Mouse (Mus musculus): Measurements from ENCODE around the gene Crlf1.
A peak's percentile ranks its signal among the peaks of the same experiment; 100 is the strongest.

Crlf1 gene

DNA sequence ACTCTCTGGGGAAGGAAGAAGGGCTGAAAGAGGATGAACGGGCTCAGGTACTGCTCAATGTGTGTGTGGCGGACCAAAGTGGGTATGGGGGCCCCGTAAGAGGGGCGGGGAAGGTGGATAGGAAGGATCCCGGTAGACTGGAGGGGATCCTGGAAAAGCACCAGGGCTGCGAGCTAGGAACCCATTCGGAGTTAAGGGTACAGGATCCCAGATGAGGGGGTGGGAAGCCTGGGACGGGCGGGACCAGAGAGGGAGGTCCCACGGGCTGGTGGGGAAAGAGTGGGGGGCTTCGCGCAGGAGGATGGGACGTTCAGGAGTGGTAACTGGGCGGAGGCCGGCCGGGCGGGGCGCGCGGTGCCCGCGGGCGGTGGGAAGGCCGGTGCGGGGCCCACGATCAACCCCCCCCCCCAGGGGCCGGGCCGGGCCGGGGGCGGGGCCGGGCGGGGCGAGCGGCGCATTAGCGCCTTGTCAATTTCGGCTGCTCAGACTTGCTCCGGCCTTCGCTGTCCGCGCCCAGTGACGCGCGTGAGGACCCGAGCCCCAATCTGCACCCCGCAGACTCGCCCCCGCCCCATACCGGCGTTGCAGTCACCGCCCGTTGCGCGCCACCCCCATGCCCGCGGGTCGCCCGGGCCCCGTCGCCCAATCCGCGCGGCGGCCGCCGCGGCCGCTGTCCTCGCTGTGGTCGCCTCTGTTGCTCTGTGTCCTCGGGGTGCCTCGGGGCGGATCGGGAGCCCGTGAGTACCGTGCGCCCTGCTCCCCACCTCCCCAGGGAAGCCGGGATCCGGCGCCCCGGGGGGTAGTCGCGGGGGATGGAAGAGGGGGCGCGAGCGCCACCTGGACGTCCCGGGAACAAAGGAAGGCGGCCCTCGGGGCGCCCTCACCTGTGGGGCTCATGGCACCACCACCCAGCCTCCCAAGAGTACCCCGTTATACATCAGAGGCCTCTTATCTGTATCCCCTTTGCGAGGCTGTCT, at the start of gene Crlf1:
TSS of gene Crlf1 (plus strand) at position 495 of the 977 bp plus-strand sequence.
- no peak for DNase-seq

- DNase-seq: no peak
These were observed 49.6 kb upstream of the Crlf1 start for GRCm38 (mm10) chr8:70443326-70443725.

DNA sequence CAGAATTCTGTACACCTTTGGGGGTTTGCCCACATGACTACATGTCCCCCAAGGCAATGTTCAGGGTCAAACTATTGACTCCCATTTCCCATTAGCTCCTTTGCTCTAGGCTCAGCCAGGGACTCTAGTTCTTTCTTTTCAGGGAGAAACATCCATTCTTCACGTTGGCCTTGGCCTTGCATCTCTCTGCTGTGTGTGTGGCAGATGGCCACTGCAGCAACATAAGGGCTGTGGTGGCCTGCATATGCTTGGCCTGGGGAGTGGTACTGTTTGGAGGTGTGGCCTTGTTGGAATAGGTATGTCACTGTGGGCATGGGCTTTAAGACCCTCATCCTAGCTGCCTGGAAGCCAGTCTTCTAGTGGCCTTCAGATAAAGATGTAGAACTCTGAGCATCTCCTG, 47.0 kb upstream of the Crlf1 start:
- DNase-seq: no peak

DNA sequence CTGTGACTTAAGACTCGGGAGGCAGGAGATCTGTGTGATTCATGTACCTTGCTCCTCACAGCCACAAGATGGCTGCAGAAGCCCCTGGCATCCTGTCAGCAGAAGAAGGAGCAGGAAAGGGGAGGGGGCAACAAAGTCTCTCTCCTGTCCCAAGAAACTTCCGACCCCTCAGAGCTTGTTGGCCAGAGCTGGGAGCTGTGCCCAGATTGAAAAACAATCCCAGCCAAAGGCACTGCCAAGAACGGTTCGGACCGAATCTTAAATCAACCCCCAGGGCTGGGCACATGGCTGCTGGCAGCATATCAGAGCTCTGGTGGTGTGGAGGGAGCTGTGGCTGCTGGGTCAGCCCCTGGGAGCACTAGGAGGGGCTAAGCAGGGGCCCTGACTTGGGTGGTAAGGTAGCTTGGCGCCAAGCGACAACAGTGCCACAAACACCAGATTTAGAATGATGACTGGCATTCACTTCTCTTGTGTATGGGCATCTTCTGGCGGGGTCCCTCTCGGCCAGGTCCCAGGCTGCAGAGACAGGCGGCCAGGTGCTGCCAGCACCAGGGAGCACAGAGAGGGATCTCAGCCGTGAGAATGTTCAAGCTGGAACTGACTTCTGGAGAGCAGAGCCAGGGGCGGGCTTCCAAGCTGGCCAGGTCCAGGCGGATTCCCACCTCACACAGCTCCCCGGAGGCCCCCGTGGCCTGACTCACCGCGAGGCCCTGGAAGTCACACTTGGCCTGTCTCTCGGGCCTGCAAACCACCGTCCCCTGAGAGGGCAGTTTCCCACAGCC, 45.1 kb upstream of the Crlf1 start:
- DNase-seq: peak in 1 of 2 experiments; percentile 40

DNA sequence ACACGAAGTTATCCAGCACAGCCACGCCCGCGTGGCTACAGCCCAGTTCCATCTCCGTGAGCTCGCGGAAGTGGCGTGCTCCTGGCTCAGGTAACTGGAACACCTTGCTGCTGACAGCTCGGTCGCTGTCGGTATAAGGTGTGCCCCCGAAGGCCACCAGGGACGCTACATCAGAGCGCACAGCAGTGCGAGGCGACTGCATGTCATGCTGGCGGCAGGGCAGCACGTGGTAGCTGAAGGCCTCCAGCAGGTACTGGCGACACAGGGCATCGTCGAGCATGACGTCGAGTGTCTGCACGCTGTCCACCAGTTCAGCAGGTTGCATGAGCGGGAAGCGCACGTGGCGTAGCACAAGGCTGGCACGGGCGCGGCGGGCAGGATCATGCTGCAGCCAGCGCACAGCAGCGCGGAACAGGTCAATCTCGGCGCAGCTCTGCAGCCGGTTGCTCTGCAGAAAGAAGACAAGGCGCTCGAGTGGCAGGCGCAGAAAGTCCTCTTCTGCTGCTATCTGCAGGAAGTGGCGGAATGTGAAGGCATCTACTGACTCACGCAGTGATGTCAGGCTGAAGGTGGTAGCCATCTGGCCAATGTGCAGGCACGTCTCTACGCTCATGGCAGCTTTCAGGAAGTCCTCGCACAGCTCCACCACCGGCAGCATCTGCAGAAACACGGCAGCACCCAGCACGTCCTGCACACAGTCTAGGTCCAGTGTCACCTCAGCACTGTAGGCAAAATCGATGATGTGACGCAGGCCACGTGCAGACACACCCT, 40.6 kb upstream of the Crlf1 start:
- no peak for DNase-seq

GRCm38 (mm10) chr8:70453852-70454251, 39.1 kb upstream of the Crlf1 start:
- DNase-seq: no peak

DNA sequence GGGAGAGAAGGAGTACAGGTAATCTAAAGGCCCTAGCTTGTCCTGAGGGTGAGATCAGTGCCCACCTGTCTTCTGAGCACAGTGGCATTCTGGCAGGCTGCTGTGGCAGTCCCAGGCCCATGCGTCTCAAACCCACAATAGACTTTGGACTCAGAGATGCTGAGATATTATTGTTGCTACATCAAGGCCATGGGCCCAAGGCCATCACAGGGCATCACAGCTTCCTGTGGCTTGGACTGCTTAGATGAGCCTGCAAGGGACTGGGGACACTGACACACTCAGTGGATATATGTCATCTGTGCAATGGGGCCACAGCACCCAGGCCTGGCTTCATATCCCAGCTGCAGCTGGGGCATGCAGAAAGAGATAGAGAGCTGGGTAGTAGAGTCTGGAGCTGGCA, 36.0 kb upstream of the Crlf1 start:
- DNase-seq: no peak

DNA sequence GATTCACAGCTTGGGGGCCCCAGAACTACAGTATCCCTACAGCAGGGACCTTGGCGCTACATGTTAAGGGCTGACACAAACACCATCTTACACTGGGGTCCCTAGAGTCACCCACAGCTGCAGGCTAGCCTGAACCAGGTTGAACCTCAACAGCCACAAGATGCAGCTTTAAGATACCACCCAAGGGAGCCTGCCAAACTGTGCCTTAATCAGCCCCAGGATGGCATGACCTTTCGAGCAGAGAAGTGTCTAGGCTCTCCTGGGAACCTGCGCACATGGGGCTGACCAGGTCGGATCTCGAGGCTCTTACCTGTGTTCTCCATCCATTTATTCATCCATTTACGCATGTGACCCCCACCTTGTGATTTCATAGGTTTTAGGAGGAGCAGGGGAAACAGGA, 35.1 kb upstream of the Crlf1 start:
- no peak for DNase-seq

DNA sequence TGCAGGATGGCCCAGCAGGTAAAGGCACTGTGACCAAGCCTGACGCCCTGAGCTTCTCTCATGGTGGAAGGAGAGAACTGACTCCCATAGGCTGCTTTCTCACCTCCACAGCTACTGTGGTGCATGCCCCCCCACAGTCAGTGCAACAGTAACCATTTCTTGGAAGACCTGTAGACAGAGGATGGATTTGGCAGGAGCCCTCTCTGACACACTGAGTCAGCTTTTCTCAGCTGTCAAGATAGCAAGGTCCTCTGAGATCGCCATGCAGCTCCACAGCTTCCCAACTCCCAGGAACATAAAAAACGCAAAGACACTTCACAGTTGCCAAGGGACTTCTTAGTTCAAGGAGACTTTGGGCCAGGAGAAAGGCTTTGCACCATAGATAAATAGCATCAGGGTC, 34.5 kb upstream of the Crlf1 start:
- DNase-seq: no peak

DNA sequence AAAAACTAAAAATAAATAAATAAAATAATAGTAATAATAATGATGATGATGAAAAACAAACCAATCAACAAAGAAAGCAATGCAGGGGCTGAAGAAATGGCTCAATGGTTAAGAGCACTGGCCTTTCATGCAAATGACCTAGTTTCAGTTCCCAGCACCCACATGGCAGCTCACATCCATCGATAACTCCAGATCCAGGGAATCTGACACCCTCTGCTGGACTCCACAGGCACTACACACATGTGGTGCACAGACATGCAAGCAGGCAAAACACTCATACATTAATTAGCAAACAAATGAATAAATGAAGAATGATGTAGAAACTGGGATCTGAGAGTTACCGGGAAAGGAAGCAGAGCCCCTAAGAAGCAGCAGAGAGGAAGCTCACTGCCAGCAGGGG, 33.3 kb upstream of the Crlf1 start:
- no peak for DNase-seq

DNA sequence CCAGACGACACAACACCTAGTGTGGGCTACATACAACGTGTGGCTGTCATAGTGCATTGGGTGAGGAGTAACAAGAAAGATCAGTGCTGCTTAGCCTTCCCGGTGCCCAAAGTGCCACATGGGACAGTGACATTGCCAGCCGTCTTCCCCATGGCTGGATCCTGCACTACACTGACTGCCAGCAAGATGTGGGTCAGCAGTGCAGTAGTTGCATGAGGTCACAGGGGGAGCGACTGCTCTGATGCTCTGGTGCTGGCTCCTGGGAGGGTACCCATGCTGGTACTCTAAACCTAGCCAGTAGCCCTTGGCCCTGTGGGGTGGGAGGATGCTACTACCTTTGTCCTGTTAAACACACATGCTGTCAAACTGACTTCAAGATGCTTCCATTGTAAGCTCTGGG, 32.8 kb upstream of the Crlf1 start:
- no peak for DNase-seq

DNA sequence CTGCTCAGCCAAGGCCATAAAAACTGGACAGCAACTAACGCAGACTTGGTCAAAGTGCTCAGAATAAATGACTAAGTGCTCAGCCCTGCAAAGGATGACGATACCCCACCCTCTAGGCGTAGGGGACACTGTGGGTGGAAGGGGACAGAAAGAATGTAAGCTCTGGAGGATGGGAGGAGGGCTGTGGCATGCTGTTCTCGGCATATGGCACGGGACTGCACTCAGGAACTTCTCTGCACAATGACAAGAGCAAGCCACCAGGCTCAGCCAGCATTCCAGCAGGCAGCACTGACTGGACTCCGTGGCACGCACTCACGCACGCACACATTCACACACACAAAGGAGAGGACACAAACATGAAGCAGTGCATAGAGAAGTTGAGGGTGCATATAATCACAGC, 32.4 kb upstream of the Crlf1 start:
- DNase-seq: no peak

DNA sequence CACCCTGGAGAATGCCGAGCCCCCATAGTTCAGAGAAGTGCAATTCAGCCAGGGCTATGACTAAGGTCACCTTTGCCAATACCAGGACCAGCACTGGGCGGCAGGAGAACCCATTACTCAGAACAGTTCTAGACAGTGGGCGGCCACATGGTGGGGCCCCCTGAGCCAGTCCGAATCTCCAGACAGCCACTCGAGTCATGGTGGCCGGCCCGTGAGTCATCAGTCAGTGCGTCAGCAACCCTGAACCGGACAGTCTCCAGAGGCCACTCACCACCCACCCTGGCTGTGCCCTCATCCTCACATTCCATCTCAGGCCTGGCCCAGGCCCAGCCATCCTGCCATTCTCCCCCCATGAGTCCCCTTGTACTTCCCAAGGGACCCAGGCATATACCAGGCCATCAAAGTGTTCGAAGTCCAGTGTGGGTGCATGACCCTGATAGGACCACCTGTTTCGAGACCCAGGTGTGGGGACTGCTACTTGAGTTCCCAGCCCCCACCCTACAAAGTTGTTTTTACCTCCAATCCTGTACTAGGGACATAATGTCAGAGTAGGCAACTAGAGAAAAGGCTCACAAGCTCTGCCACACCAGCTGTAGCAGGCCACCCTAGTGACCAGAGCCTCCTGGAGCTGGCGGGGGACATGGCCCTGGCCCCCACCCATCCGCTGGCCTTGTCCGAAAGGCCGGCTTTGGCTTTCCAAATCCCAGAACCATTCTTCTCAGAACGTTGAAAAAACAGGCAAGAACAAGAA, 31.0 kb upstream of the Crlf1 start:
- no peak for DNase-seq

- DNase-seq: no peak
These were observed 30.5 kb upstream of the Crlf1 start for GRCm38 (mm10) chr8:70462516-70462813.

- no peak for DNase-seq
These were observed 29.7 kb upstream of the Crlf1 start for GRCm38 (mm10) chr8:70463306-70463705.

DNA sequence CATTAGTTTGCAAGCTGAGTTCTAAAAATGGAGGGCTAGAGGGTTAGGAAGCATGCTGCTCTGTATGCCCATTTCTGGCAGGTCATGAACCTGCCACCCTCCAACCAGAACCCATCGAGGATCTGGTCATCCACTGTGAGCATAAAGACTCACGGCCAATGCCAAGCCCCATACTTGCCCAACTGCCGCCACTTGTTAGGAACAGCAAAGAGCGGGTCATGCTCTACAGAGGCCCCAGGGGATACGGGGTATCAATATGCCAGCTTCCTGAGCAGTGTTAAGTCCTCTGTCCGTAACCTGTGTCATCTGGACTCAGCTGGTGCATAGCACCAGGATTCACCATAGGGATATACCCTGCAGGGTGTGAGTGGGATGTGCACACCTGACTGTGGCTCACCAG, 28.8 kb upstream of the Crlf1 start:
- DNase-seq: no peak

DNA sequence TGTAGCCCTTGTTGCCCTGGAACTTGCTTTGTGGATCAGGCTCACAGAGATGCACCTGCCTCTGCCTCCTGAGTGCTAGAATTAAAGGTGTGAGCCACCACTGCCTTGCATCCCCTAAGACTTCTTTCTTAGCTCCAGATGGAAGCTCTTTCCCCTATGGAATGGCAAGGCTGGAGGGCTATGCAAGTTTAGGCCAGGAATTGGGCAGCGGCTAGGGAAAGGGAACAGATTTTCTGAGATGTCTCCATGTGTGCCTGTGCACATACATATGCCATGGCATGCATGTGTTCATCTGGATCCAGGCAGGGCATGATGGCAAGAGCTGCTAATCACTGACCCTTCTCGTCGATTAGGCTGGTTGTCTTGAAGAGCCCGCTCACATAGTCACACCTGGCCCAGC, 27.3 kb upstream of the Crlf1 start:
- no peak for DNase-seq

DNA sequence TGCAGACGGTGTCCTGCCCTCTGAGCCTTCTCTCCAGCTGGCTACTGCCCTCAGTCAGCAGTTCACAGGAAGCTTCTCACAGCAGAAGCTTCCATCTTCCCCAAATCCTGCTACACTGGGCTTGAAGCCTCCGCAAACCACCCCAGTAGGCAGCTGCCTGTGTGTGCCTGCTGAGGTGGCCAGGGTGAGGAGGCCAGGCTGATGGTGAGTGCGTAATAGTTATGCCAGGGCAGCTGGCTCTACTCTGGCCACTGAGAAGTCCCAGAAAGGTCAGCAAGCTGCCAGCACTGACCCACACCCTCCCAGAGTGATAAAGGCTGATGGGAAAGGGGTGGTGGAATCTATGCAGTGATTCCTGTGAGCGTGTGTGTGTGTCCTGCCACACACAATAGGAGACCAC, 26.7 kb upstream of the Crlf1 start:
- DNase-seq: no peak

- DNase-seq: peak; percentile 58 to 65
These were observed 26.2 kb upstream of the Crlf1 start for GRCm38 (mm10) chr8:70466771-70467170.

- DNase-seq: peak in 1 of 2 experiments; percentile 38
These were observed 25.7 kb upstream of the Crlf1 start for GRCm38 (mm10) chr8:70467229-70467725.

GRCm38 (mm10) chr8:70467907-70468306, 25.1 kb upstream of the Crlf1 start:
- no peak for DNase-seq

DNA sequence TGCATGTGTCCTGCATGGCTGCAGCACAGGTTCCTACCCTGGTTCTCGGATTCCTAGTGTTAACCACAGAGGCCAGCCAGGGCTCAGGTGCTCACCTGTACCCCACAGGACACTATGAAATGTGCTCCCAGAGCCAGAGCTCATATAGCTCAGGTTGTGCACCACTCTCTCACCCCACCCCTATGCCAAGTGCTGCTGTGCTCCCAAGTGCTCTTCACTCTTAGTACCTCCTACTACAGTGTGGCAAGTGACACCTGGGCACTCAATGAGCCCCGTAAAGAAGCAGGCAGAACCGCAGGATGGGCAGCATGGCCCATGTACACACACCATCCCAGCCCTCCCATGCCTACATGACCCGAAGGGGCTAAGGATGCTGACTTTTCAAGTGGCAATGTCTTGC, 24.2 kb upstream of the Crlf1 start:
- DNase-seq: no peak

Data from kidney, postnatal 4 days (tissue).